Mouse (Mus musculus): Measurements from ENCODE around the gene Nek4. TPM values are rescaled to one million over a fixed set of nuclear protein-coding genes. Genes with fewer than 3 reads are reported as not detected.

The Nek4 gene
- polyA plus RNA-seq, 1 experiment from 2014 or later = 15.7 TPM

DNA sequence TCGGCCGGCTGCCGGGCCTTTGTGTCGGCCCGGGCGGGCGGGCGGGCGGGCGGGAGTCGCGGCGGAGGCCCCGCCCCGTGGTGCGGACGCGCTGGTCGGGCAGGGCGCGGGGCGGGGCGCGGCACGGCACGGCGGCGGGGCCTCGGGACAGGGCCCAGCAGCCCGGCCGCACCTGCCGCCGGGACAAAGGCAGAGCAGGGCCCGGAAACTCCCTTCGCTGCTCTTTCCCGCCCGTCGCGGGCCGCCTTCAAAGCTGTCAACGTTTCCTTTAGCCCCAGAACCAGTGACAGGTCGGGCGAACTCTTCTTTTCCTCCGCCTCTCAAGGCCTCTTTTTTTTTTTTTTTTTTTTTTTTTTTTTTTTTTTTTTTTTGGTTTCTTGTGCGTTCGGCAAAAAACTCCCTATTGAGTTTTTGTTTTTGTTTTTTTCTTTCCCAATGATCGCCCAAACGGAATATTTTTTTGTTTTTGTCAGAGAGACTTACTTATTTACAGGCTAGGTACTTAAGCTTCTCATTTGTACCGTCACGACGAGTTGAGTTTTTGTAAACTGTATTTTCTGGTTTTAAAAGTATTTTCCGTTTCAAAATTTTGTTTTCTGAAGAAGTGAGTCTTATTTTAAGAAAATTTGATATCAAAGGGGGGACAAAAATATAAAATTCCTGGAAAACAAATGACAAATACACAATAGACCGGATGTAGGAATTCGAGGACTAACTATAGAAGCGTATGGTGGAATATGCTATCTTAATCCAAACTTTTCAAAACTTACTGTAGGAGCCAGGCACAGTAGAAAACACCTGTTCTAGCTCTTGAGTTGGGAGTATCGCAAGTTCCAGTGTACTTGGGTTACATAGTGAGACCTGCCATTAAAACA, 68.4 kb downstream of the Nek4 start:
- Histone ChIP-seq H3K27ac (peak overlapping the region; percentile 97), H3K9ac (peak overlapping the region; percentile 93), H3K4me2 (replicated peaks) (peak overlapping the region; percentile 66), H3K4me3 (peak overlapping the region; percentile 87), H3K4me1 (peaks cover 28% of the 10 kb centered on the region), H3K9me3 (no peaks in the 10 kb centered on the region), H3K36me3 (peaks cover 51% of the 10 kb centered on the region), H3K27me3 (no peaks in the 10 kb centered on the region)
- ATAC-seq (ENCODE audit: low FRiP score, low read depth) = peak; percentile 96
- WGBS = 4% methylated on average over 41 of the region's 56 CpGs

DNA sequence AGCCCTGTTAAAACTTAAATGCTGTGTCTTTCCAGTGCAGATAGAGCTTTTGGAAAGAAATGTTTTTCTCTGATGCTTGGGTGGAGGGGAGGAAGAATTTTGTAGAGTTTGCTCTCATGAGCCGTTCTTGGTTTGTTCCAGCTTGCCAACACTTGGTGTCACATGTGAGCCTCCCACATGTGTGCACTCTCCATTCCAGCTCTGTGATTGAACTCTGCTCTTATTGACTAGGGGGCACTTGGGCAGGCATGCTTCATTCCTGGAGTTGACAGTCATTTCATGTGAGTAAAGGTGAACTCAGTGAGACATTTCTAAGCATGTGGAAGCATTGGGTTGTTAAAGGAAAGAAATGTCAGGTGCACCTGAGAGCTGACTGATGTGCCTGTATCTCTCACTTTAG, 71.4 kb downstream of the Nek4 start:
- Histone ChIP-seq H3K9ac (no peak overlapping the region), H3K36me3 (peaks cover 51% of the 10 kb centered on the region), H3K4me2 (replicated peaks) (no peak overlapping the region), H3K4me1 (peaks cover 22% of the 10 kb centered on the region), H3K9me3 (no peaks in the 10 kb centered on the region), H3K4me3 (no peak overlapping the region), H3K27me3 (no peaks in the 10 kb centered on the region), H3K27ac (no peak overlapping the region)
- no peak for ATAC-seq (ENCODE audit: low FRiP score, low read depth)
- 53% methylated on average over 1 of the region's 1 CpGs for WGBS

DNA sequence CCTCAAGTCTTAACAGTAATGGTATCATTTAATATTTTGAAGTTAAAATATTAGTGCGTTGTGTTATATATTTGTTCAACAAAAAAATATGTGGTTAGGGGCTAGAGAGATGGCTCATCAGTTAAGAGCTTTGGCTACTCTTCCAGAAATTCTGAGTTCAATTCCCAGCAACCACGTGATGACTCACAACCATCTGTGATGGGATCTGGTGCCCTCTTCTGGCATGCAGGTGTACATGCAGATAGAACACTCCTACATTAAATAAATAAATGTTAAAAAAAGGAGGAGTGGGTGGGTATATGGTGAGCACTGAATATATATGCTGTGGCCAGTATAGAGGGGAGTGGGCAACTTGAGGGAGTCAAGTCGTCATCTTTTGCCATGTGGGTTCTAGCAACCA, 74.6 kb downstream of the Nek4 start:
- ATAC-seq (ENCODE audit: low FRiP score, low read depth) = no peak
- Histone ChIP-seq H3K27me3 (no peaks in the 10 kb centered on the region), H3K4me2 (replicated peaks) (no peak overlapping the region), H3K4me1 (peaks cover 5% of the 10 kb centered on the region), H3K9me3 (no peaks in the 10 kb centered on the region), H3K4me3 (no peak overlapping the region), H3K36me3 (peaks cover 70% of the 10 kb centered on the region), H3K9ac (no peak overlapping the region), H3K27ac (no peak overlapping the region)
- WGBS = 81% methylated on average over 3 of the region's 3 CpGs

Other genes with a start within 250 kb of the Nek4 start
- 15.3 and 15.5 TPM in 2 replicates for gene Sfmbt1, start 236.5 kb upstream of the Nek4 start, polyA plus RNA-seq (2015; fragmentation: Nextera tagmentation; extraction: Ambion mirVana)
- 30.4 and 32.4 TPM in 2 replicates for gene Tmem110, start 125.8 kb upstream of the Nek4 start, polyA plus RNA-seq (2015; fragmentation: Nextera tagmentation; extraction: Ambion mirVana)
- 13.1 and 13.9 TPM in 2 replicates for gene Mustn1, start 72.2 kb upstream of the Nek4 start, polyA plus RNA-seq (2015; fragmentation: Nextera tagmentation; extraction: Ambion mirVana)
- 0.06 TPM in 2 replicates for gene Itih4, start 64.9 kb upstream of the Nek4 start, polyA plus RNA-seq (2015; fragmentation: Nextera tagmentation; extraction: Ambion mirVana)
- 0.06 and 0.47 TPM in 2 replicates for gene Itih3, start 27.6 kb upstream of the Nek4 start, polyA plus RNA-seq (2015; fragmentation: Nextera tagmentation; extraction: Ambion mirVana)
- 0.06 TPM in 1 of 2 replicates, not detected in the other for gene Itih1, start 8.1 kb upstream of the Nek4 start, polyA plus RNA-seq (2015; fragmentation: Nextera tagmentation; extraction: Ambion mirVana)
- 64.8 and 67.2 TPM in 2 replicates for gene Glt8d1, start 50.0 kb downstream of the Nek4 start, polyA plus RNA-seq (2015; fragmentation: Nextera tagmentation; extraction: Ambion mirVana)
- gene Spcs1, start 50.3 kb downstream of the Nek4 start, polyA plus RNA-seq (2015; fragmentation: Nextera tagmentation; extraction: Ambion mirVana) = 398 and 413 TPM in 2 replicates
- gene Pbrm1, start 67.8 kb downstream of the Nek4 start, polyA plus RNA-seq (2015; fragmentation: Nextera tagmentation; extraction: Ambion mirVana) = 148 and 156 TPM in 2 replicates
- gene Gnl3, start 67.8 kb downstream of the Nek4 start, polyA plus RNA-seq (2015; fragmentation: Nextera tagmentation; extraction: Ambion mirVana) = 115 and 120 TPM in 2 replicates
- 68.5 and 70.1 TPM in 2 replicates for gene Smim4, start 177.6 kb downstream of the Nek4 start, polyA plus RNA-seq (2015; fragmentation: Nextera tagmentation; extraction: Ambion mirVana)
- gene Nt5dc2, start 179.7 kb downstream of the Nek4 start, polyA plus RNA-seq (2015; fragmentation: Nextera tagmentation; extraction: Ambion mirVana) = 341 and 354 TPM in 2 replicates
- 26.2 and 29.4 TPM in 2 replicates for gene Stab1, start 217.3 kb downstream of the Nek4 start, polyA plus RNA-seq (2015; fragmentation: Nextera tagmentation; extraction: Ambion mirVana)